Mouse (Mus musculus) forebrain, embryonic 13.5 days (tissue): ENCODE measurements around the gene Anapc15-ps. TPM values are rescaled to one million over a fixed set of nuclear protein-coding genes. Genes with fewer than 3 reads are reported as not detected.

Source experiments
- polyA plus RNA-seq: library from polyadenylated mRNA; unstranded; fragments of >200 nt; fragmentation: Nextera tagmentation; extraction: Ambion mirVana; gene quantifications from 2 replicates; pipeline ENCODE4 v1.2.1, GENCODE M21; 2015

Gene Anapc15-ps
- polyA plus RNA-seq, 1 experiment from 2014 or later: not detected

Other genes starting within 250 kb of the Anapc15-ps start
- gene Mrpl42, start 171.5 kb downstream of the Anapc15-ps start, polyA plus RNA-seq: 303 and 331 TPM in 2 replicates
- 482 and 484 TPM in 2 replicates for gene Ube2n, start 158.3 kb downstream of the Anapc15-ps start, polyA plus RNA-seq
- 76.6 and 76.7 TPM in 2 replicates for gene Nudt4, start 109.3 kb downstream of the Anapc15-ps start, polyA plus RNA-seq
- gene Gm33543, start 169.5 kb upstream of the Anapc15-ps start, polyA plus RNA-seq: not detected in 2 replicates